Mouse (Mus musculus) bone marrow, adult 2 months (tissue): ENCODE data around the gene Lrrc39. TPM values are rescaled to one million over a fixed set of nuclear protein-coding genes. Genes with fewer than 3 reads are reported as not detected.
"Not testable (repeated sequence)": the region's sequence is repeated elsewhere in the genome, so short reads cannot be mapped to it uniquely, and the experiment has no call there.

Source experiments
- H3K27ac ChIP-seq: fragments of 200-500 bp; 2 replicates; pipeline ENCODE4 v1.5.1; 2012; ENCODE audit warnings: low read depth, mild to moderate bottlenecking, control low read depth, inconsistent platforms, low read length; ENCODE audit not compliant: control insufficient read depth, poor library complexity, insufficient read depth
- H3K4me1 ChIP-seq: fragments of 200-500 bp; 2 replicates; pipeline ENCODE4 v1.6.1; 2011; ENCODE audit warnings: low read length; ENCODE audit not compliant: control insufficient read depth, insufficient read depth
- H3K4me3 ChIP-seq: fragments of 200-500 bp; replicated peaks from 2 replicates; pipeline ENCODE3; 2011; ENCODE audit warnings: mild to moderate bottlenecking, low read depth, low read length, control low read depth; ENCODE audit not compliant: control insufficient read depth
- CTCF ChIP-seq: fragments of 200-500 bp; IDR thresholded peaks from 2 replicates; pipeline ENCODE4 v1.5.1; 2011; ENCODE audit warnings: low read length, control low read depth; ENCODE audit not compliant: control insufficient read depth, insufficient read depth
- POLR2A ChIP-seq: fragments of 200-500 bp; IDR thresholded peaks from 2 replicates; pipeline ENCODE4 v1.6.1; 2011; ENCODE audit warnings: low read depth, mild to moderate bottlenecking, control low read depth, low read length, borderline replicate concordance; ENCODE audit not compliant: control insufficient read depth
- WGBS: fragments of 180-500 bp; shearing (Covaris S2); methylation state at CpG from one replicate; pipeline ENCODE4 v1.1.7; 2018; 5-methylcytosine and 5-hydroxymethylcytosine counted together
- polyA plus RNA-seq: library from polyadenylated mRNA; stranded (reverse); fragments of >200 nt; gene quantifications from 2 replicates; pipeline ENCODE4 v1.2.4, GENCODE M21; 2011; ENCODE audit warnings: low replicate concordance; ENCODE audit not compliant: missing spikeins, insufficient read depth, insufficient read length

Lrrc39 gene
- polyA plus RNA-seq, 1 experiment = 3.4 TPM

- H3K27ac ChIP-seq = no peak overlapping the region
- WGBS = 73% methylated on average over 5 of the region's 5 CpGs
- H3K4me3 ChIP-seq = no peak overlapping the region
- H3K4me1 ChIP-seq = no peaks in the 10 kb centered on the region; the same call in 1 of the 2 replicates
- TF ChIP-seq POLR2A = no peak
- no peak for TF ChIP-seq CTCF
Observed at GRCm38 (mm10) chr3:116547430-116547829, 15.3 kb upstream of the Lrrc39 start.

- no peak overlapping the region for H3K27ac ChIP-seq
- no peaks in the 10 kb centered on the region for H3K4me1 ChIP-seq
- no peak for TF ChIP-seq POLR2A
- TF ChIP-seq CTCF = no peak
- 91% methylated on average over 5 of the region's 5 CpGs for WGBS
- H3K4me3 ChIP-seq = no peak overlapping the region
Observed at GRCm38 (mm10) chr3:116551362-116551761, 11.4 kb upstream of the Lrrc39 start.

DNA sequence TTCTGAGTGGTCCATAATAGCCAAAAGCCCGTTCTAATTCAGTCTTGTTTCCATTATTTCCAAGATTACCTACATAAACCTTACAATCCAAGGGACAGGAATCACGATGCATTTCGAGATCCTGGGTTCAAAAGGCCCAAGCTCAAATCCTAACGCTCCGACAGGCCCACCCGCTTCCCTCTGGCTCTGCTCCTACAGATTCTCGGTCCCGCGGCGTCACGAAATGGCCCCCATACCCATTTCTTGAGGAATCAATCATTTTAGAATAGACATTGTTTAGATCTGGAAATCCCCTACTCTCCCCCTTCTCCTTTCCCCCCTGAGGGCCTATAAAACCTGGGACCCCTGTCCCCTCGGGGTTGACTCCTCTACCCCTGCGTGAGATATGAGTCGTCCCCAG, 1.5 kb upstream of the Lrrc39 start:
- not testable (repeated sequence) for H3K27ac ChIP-seq, H3K4me1 ChIP-seq, H3K4me3 ChIP-seq
- 94% methylated on average over 14 of the region's 14 CpGs for WGBS

GRCm38 (mm10) chr3:116563095-116563492, 321 bp downstream of the Lrrc39 start:
- 7% methylated on average over 7 of the region's 7 CpGs for WGBS
- peak overlapping the region; percentile 41; the same call in 1 of the 2 replicates for H3K27ac ChIP-seq
- peak overlapping the region; percentile 56 for H3K4me3 ChIP-seq
- TF ChIP-seq POLR2A (no peak), CTCF (no peak)
- 0 out of 2 replicates have a peak, but pooled peaks cover 1% of the 10 kb centered on the region for H3K4me1 ChIP-seq

DNA sequence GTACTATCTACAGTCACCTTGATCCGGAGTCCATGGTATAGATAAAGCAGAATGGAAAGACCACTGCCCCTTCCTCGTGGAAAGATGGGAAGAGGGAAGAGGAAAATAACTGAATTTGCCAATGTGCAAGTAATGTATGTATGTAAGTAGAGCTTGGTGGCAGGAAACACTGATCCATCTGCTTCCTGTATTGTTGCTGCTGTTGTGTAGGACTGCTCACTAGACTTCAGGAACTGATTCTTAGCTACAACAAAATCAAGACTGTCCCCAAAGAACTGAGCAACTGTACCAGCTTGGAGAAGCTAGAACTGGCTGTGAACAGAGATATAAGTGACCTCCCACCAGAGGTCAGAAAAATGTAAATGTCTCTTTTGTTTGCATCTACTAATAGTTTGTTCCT, 7.9 kb downstream of the Lrrc39 start:
- H3K27ac ChIP-seq = no peak overlapping the region
- H3K4me3 ChIP-seq = no peak overlapping the region
- TF ChIP-seq POLR2A = no peak
- TF ChIP-seq CTCF = no peak
- no peaks in the 10 kb centered on the region for H3K4me1 ChIP-seq
- WGBS = 19% methylated on average over 2 of the region's 2 CpGs

GRCm38 (mm10) chr3:116577286-116577685, 14.5 kb downstream of the Lrrc39 start:
- H3K27ac ChIP-seq = no peak overlapping the region
- WGBS = 45% methylated on average over 3 of the region's 3 CpGs
- no peak overlapping the region for H3K4me3 ChIP-seq
- H3K4me1 ChIP-seq = no peaks in the 10 kb centered on the region
- peak; percentile 40 for TF ChIP-seq CTCF
- no peak for TF ChIP-seq POLR2A

GRCm38 (mm10) chr3:116582201-116582600, 19.4 kb downstream of the Lrrc39 start:
- H3K4me1 ChIP-seq = no peaks in the 10 kb centered on the region; the same call in 1 of the 2 replicates
- no peak overlapping the region for H3K4me3 ChIP-seq
- TF ChIP-seq CTCF (no peak), POLR2A (no peak)
- 90% methylated on average over 9 of the region's 9 CpGs for WGBS
- H3K27ac ChIP-seq = no peak overlapping the region

DNA sequence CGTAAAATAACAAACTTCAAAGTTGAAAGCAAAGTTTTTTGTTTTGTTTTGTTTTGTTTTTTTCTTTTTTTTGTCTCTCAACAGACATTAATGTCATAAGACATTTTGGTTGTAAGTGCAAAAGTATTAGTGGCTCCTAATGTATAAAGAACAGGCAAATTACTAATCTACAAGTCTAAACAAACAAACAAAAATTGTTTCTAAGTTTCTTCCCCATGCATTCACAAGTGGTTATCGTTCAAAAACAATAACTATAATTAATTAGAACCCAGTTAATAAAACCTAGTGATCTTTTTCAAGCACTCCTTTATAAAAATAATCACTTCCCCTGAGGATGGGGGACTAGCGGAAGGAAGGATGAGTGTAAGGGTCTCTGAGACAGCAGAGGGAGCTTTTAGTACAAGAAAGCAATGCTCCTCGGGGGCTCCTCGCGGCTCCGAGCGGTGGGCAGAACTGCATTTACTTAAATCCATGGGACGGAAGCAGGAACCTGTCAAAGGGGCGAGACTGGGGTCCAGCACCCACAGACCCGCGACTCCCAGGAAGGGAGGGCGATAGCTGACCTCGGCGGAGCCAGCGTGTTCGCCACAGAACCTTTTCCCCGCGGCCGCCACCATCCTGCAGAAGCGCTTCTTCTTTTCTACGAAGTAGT, 31.4 kb downstream of the Lrrc39 start:
- Histone ChIP-seq H3K4me3 (peak overlapping the region; percentile 90), H3K27ac (peak overlapping the region; percentile 78), H3K4me1 (no peaks in the 10 kb centered on the region)
- no peak for TF ChIP-seq CTCF
- TF ChIP-seq POLR2A = no peak
- 1% methylated on average over 22 of the region's 22 CpGs for WGBS

GRCm38 (mm10) chr3:116594728-116595602, 32.2 kb downstream of the Lrrc39 start, which contains the start of gene Sass6:
Sass6 (plus strand) TSS chr3:116594982.
- Histone ChIP-seq H3K4me3 (peak within 1 kb of the TSS; percentile 90), H3K4me1 (no peaks in the 10 kb centered on the region), H3K27ac (peak within 1 kb of the TSS; percentile 78)
- TF ChIP-seq POLR2A (peak; percentile 59), CTCF (peak; percentile 0; the same call in 1 of the 2 replicates)
- under 1% methylated on average over 65 of the region's 65 CpGs for WGBS
